Mouse (Mus musculus) adrenal gland, adult 2 months (tissue): ENCODE data around the gene Scd4. TPM values are rescaled to one million over a fixed set of nuclear protein-coding genes. Genes with fewer than 3 reads are reported as not detected.
"Not testable (repeated sequence)": the region's sequence is repeated elsewhere in the genome, so short reads cannot be mapped to it uniquely, and the experiment has no call there.

Source experiments
- DNase-seq: peaks from one replicate; pipeline ENCODE4 v3.0.0; 2021
- polyA plus RNA-seq: library from polyadenylated mRNA; depleted of rRNA; stranded (reverse); fragments of >200 nt; gene quantifications from 2 replicates; pipeline ENCODE4 v1.2.3, GENCODE M21; 2012
- total RNA-seq, 2 experiments: library from RNA; stranded (reverse); gene quantifications; 2 replicates each; pipeline ENCODE4 v1.2.3; 2021

The Scd4 gene
- total and polyA plus RNA-seq, 3 experiments = 0.29 to 9.3 (median 5.4) TPM

GRCm38 (mm10) chr19:44316752-44317315, 16.1 kb upstream of the Scd4 start:
- no peak for DNase-seq

DNA sequence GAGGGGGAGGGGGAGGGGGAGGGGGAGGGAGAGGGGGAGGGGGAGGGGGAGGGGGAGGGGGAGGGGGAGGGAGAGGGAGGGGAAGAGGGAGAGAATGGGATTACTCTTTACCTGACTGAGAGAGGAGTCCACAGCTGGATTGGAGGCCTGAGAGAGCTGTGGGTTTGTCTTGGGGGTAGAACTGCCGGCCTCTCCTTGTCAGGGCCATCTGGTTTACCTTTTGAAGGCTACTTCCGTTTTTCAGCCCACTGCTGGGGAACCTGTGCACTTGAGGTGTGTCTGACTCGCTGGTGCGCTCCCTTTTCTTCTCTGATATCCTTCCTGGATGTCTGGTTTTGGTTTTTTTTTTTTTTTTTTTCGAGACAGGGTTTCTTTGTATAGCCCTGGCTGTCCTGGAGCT, 15.5 kb upstream of the Scd4 start:
- DNase-seq = no peak

DNA sequence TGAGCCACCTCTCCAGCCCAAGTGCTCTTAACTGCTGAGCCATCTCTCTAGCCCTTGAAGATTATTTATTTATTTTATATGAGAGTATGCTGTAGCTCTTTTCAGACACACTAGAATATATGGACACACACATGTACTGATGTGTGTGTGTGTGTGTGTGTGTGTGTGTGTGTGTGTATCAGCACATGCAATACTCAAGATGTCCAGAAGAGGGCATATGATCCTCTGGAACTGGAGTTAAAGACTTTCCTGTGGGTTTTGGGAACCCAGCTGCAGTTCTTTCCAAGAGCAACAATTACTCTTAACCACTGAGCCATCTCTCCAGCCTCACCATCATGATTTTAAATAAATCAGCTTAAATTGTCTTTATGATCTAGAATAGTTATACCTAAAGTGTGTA, 14.3 kb upstream of the Scd4 start:
- DNase-seq = no peak

DNA sequence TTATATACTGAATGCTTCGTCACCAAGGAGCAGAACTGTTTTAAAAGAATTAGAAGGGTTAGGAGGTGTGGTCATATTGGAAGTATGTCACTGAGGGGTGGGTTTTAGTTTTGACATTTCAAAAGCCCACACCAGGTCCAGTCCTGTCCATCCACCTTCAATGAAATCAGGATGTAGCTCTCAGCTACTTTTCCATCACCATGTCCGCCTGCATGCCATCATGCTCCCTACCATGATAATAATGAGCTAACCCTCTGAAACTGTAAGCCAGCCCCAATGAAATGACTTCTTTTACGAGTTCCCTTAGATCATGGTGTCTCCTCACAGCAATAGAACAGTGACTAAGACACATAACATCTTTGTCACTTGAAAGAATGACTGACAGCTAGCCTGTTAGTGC, 12.6 kb upstream of the Scd4 start:
- no peak for DNase-seq

- peak; percentile 79 for DNase-seq
These were observed 11.7 kb upstream of the Scd4 start for GRCm38 (mm10) chr19:44321201-44321600.

DNA sequence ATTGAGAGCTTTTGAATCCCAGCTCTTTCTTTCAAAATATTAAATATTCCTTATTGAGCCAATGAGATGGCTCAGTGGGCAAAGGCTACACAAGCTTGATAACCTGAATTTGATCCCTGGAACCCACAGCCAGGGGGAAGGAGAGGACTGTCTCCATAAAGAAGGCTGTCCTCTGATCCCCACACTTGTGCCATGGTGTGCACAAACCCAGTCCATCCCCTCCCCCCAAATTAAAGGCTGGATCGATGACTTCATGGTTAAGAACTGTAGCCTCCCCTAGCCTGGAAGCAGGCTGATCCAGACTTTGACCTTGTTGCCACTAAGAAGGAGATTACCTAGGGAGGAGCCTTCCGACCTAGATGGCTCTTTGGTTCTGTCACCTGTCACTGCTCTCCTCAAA, 11.3 kb upstream of the Scd4 start:
- no peak for DNase-seq

DNA sequence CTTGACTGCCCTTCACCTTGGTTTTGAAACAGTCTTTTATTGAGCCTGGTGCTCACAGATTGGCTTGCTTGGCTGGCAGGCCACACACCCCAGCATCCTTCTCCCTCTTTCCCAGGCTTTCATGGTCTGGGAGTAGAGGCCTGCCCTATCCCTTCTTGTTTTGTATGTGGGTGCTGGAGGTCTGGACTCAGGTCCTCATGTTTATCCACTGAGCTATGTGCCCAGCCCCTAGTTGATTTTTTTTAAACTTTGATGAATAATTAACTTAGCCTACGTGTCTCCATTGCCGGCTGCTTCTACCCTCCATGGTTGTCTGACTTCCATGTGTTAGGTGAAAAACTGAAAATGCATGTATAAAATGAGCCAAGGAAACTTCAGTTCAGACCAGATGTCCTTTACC, 3.3 kb upstream of the Scd4 start:
- no peak for DNase-seq

GRCm38 (mm10) chr19:44331128-44331527, 1.8 kb upstream of the Scd4 start:
- DNase-seq = not testable (repeated sequence)

- peak; percentile 62 for DNase-seq
These were observed 981 bp upstream of the Scd4 start for GRCm38 (mm10) chr19:44331911-44332310.

GRCm38 (mm10) chr19:44332326-44332725, 566 bp upstream of the Scd4 start:
- no peak for DNase-seq

DNA sequence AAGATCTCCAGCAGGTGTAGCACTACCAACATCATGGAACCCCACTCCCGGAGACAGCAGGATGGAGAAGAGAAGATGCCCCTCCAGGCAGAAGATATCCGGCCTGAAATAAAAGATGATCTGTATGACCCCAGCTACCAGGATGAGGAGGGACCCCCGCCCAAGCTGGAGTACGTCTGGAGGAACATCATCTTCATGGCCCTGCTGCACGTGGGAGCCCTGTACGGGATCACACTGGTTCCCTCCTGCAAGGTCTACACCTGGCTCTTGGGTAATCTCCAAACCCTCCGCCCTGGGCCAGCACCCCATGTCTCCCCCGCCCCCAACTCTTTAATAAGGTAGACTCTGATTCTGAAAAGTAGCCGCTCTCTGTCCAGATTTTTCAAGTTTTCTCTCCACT, 1.1 kb downstream of the Scd4 start:
- DNase-seq = no peak

- no peak for DNase-seq
These were observed 3.2 kb downstream of the Scd4 start for GRCm38 (mm10) chr19:44335876-44336662.

- no peak for DNase-seq
These were observed 16.8 kb downstream of the Scd4 start for GRCm38 (mm10) chr19:44349689-44350088.

- DNase-seq = no peak
These were observed 18.9 kb downstream of the Scd4 start for GRCm38 (mm10) chr19:44351756-44352155.

GRCm38 (mm10) chr19:44358700-44359099, 25.8 kb downstream of the Scd4 start:
- DNase-seq = no peak

- DNase-seq = peak; percentile 83
These were observed 30.6 kb downstream of the Scd4 start for GRCm38 (mm10) chr19:44363529-44363928.

GRCm38 (mm10) chr19:44364029-44364428, 31.1 kb downstream of the Scd4 start:
- peak; percentile 54 for DNase-seq

DNA sequence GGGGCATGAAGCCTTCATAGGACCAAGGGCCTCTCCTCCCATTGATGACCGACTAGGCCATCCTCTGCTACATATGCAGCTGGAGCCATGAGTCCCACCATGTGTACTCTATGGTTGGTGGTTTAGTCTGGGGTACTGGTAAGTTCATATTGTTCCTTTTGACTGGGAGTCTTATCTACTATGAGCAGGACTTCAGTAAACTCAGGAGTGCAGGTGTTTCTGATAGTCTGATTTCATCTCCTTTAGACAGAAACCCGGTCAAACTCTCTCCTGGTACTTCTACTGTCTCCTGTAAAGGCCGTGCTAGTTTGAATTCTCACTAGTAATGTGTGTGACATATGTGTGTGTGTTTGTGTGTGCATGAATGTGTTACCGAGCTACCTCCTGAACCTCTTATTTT, 32.8 kb downstream of the Scd4 start:
- DNase-seq = no peak

GRCm38 (mm10) chr19:44367076-44367475, 34.2 kb downstream of the Scd4 start:
- DNase-seq = not testable (repeated sequence)

- no peak for DNase-seq
These were observed 36.5 kb downstream of the Scd4 start for GRCm38 (mm10) chr19:44369371-44369770.

- no peak for DNase-seq
These were observed 37.3 kb downstream of the Scd4 start for GRCm38 (mm10) chr19:44370231-44370630.

DNA sequence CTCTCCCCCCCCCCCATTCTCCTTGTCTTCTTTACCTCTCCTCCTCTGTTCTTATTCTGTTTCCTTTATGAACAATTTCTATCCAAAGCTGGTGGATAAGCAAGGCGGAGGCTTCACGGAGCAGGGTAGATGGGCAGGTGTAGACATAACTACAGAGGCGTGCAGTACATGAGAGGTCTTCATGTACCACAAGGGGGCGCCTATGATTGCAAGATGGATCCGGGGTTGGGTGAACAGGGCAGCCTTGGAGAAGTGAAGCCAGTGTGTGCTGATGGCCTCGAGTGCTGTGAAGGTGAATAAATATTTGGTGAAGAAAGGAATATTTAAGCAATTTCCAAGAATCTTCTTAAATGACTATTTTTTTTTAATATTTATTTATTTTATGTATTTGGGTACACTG, 40.1 kb downstream of the Scd4 start:
- DNase-seq = peak; percentile 85

GRCm38 (mm10) chr19:44376511-44376951, 43.6 kb downstream of the Scd4 start:
- DNase-seq = no peak
